Mouse (Mus musculus): Measurements from ENCODE around the gene Trpm3.

The Trpm3 gene

GRCm38 (mm10) chr19:22925284-22925683 is 786.4 kb downstream of the Trpm3 start:
- DNase-seq (ENCODE audit: low spot score) = no peak

DNA sequence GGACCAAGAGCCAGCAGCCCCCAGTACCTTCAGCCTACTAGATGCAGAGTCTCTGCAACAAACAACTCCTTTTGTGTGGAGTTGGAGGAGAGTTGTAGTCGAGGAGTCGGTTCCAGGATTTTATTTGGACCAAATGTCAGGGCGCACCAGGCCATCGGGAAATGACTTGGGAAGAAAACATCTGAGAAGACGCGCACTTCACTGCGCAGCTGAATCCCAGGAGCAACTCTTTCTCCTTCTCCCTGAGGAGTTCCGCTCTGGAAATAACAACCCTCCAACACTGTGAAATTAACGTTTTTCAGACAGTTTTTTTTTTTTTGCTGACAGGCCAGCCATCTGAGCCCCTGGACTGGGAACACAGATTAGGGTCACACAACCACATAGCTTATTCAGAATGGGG is 787.9 kb downstream of the Trpm3 start:
- DNase-seq (ENCODE audit: low spot score) = no peak

GRCm38 (mm10) chr19:22928366-22928765 is 789.5 kb downstream of the Trpm3 start:
- no peak for DNase-seq (ENCODE audit: low spot score)

DNA sequence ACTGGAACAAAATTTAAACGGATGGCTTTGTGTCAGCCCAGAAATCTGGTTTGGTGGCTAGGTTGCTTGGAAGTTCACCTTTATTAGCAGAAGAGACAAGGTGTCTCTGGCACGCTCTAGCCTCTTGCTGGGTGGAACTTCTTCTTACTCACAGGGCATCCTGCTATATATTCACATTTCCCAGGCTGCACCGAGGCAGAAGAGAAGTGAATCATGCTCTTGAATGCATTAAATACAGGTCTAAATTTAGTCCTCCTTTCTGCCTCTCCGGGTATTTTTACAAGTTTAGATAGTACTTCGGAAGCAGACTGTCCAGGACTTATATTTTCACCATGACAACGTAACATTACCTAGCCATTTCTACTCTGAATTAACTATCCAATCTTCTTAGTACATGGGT is 790.9 kb downstream of the Trpm3 start:
- DNase-seq (ENCODE audit: low spot score) = no peak

- DNase-seq (ENCODE audit: low spot score) = no peak
Measured at GRCm38 (mm10) chr19:22930368-22930834, 791.6 kb downstream of the Trpm3 start.

DNA sequence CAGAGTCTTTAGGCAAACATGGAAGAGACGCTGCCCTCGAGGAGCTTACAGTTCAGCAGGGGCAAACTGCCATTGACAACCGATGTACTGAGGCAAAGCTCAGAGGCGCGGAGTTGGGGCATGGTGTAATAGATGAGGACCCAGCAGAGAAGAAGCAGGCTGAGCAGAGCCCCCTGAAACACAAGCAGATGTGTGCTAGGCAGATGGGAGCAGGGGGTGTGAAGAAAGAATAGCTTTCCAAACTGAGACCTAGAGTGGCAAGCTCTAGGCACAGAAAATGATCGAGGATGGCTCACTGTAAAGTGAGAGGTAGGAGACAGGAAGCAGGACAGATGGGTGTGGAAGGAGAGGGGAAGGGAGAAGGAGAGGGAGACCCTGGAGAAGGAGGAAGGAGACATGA is 792.2 kb downstream of the Trpm3 start:
- DNase-seq (ENCODE audit: low spot score) = no peak

DNA sequence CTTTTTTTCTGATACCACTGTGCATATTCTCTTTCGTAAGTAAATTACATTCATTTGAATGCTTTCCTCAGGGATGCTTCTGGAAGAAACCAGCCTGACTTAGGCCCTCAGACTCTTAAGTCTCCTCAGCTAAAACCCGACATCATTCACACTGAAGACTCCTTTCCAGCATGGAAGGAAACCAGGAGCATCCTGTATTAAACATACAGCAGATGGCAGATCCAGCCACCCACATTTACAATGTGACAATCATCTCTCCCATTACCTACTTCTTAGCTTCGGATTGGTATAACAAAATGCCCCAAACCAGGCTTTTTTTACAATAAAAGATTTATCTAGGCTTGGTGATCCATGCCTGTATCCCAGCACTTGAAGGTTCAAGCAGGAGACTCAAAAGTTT is 796.2 kb downstream of the Trpm3 start:
- DNase-seq (ENCODE audit: low spot score) = no peak

- DNase-seq (ENCODE audit: low spot score) = no peak
Measured at GRCm38 (mm10) chr19:22938848-22939724, 800.2 kb downstream of the Trpm3 start.

GRCm38 (mm10) chr19:22939836-22940235 is 801.0 kb downstream of the Trpm3 start:
- no peak for DNase-seq (ENCODE audit: low spot score)

- peak; percentile 77 for DNase-seq (ENCODE audit: low spot score)
Measured at GRCm38 (mm10) chr19:22940487-22940886, 801.6 kb downstream of the Trpm3 start.

GRCm38 (mm10) chr19:22940956-22941355 is 802.1 kb downstream of the Trpm3 start:
- DNase-seq (ENCODE audit: low spot score) = no peak

DNA sequence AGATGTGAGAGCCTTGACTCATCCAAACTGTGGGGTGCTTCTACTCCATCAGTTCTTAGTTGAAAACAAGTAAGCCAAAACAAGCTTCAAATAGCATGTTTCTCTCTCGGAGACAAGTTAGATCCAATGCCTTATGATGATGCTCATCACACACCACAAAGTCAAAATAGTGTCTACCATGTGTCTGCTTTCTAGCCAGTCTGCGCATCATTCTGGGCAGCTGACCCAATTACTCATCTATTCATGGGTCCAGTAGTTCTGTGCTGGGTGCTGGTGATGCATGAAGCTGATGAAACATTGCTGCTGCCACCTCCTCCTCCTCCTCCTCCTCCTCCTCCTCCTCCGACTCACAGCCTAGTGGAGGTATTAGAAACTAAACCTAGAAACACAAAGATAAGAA is 813.6 kb downstream of the Trpm3 start:
- DNase-seq (ENCODE audit: low spot score) = no peak

DNA sequence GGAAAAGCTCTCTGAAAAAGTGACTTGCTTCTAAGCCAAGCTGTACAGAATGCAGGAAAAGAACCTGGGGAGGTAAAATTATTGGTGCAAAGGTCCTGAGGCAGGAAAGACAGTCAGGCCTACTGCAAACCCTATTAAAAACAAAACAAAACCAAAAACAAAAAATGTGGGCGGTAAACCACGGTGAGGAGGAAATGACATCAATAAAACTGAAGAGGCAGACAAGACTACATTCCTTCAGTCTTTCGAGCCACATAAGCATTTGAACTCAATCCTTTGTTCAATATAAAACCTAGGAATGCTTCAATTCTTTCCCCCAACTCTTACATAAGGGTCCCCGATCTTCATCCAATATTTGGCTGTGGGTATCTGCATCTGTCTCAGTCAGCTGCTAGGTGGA is 814.3 kb downstream of the Trpm3 start:
- DNase-seq (ENCODE audit: low spot score) = no peak

DNA sequence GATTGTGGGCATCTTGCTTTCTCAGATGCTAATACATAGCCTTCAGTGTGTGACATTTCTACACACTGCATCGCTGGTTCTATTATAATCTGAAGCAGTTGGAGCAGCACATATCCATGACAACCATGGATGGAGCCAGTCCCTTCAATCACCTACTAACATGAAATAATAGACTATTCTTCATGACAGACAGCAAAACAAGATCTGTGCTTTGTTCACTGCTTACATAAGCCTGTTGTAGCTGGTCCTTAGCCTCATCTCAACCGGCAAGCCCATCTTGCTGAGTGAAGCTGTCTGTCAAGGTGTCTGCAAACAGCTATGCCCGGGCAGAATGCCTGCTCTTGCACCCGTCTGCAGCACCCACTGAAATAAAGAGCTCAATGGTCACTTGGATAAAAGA is 819.6 kb downstream of the Trpm3 start:
- no peak for DNase-seq (ENCODE audit: low spot score)

GRCm38 (mm10) chr19:22960450-22961265 is 821.8 kb downstream of the Trpm3 start:
- DNase-seq (ENCODE audit: low spot score) = no peak

GRCm38 (mm10) chr19:22962001-22962708 is 823.3 kb downstream of the Trpm3 start:
- no peak for DNase-seq (ENCODE audit: low spot score)

GRCm38 (mm10) chr19:22962731-22963130 is 823.9 kb downstream of the Trpm3 start:
- no peak for DNase-seq (ENCODE audit: low spot score)

- DNase-seq (ENCODE audit: low spot score) = no peak
Measured at GRCm38 (mm10) chr19:22963726-22964398, 825.0 kb downstream of the Trpm3 start.

DNA sequence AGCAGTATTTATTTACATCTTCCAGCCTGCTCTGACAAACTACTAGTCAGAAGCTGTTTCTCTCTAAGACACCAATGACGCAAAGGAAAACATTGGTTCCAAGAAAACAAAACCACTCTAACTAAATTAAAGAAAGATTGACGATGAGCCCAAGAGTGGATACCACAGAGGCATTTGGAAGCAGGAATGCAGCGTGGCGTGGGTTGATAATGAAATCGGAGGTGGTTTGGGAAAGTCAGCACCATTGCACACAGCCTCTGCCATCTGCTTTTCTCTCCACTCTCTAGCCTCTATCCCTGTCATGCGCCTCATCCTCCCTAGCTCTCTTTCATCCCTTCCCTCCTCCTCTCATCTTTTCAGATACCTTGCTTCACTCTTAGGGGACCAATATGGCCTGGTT is 826.6 kb downstream of the Trpm3 start:
- no peak for DNase-seq (ENCODE audit: low spot score)

GRCm38 (mm10) chr19:22973294-22973693 is 834.4 kb downstream of the Trpm3 start:
- DNase-seq (ENCODE audit: low spot score) = no peak

DNA sequence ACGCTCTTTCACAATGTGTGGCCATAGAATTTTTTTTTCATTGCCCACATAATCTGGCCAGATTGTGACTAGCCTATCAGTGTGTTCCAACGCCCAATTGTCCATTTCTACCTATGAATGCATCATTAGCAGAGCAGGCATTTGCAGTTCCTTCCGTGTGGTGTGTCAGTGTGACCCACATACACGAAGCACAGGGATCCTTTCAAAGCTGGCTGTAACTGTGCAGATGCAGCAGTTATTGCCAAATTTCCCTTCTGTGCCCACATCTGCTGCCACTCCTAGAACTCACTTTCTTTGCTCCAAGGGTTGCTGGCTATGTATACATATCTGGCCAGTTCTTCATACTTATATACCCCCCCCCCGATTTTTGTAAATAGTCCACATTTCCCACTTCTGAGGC is 834.9 kb downstream of the Trpm3 start:
- DNase-seq (ENCODE audit: low spot score) = no peak

- no peak for DNase-seq (ENCODE audit: low spot score)
Measured at GRCm38 (mm10) chr19:22975801-22976200, 837.0 kb downstream of the Trpm3 start.
